Mouse (Mus musculus) kidney, postnatal 25 days (tissue): ENCODE results near the gene Ddx3x.
A peak's percentile ranks its signal among the peaks of the same experiment; 100 is the strongest.
"Not testable (repeated sequence)": the region's sequence is repeated elsewhere in the genome, so short reads cannot be mapped to it uniquely, and the experiment has no call there.

Source experiments
- DNase-seq, 2 experiments: peaks; one replicate each; pipeline ENCODE4 v3.0.0; 2021; ENCODE audit warnings: mixed read lengths in 2 of 2

Ddx3x gene

GRCm38 (mm10) chrX:13280409-13281328 lies at the start of gene Ddx3x:
Gene Ddx3x (plus strand): TSS chrX:13280970.
- peak; percentile 87 to 98 for DNase-seq

GRCm38 (mm10) chrX:13231243-13231642 lies 49.5 kb upstream of the Ddx3x start:
- no peak for DNase-seq

GRCm38 (mm10) chrX:13232834-13233233 lies 47.9 kb upstream of the Ddx3x start:
- not testable (repeated sequence) for DNase-seq

GRCm38 (mm10) chrX:13233631-13234030 lies 47.1 kb upstream of the Ddx3x start:
- no peak for DNase-seq

- no peak for DNase-seq
Observed at GRCm38 (mm10) chrX:13234709-13235108, 46.1 kb upstream of the Ddx3x start.

GRCm38 (mm10) chrX:13236100-13236568 lies 44.6 kb upstream of the Ddx3x start:
- DNase-seq = peak; percentile 25 to 72

- no peak for DNase-seq
Observed at GRCm38 (mm10) chrX:13239455-13239854, 41.3 kb upstream of the Ddx3x start.

- DNase-seq = no peak
Observed at GRCm38 (mm10) chrX:13240646-13241425, 39.9 kb upstream of the Ddx3x start.

- peak; percentile 48 to 74 for DNase-seq
Observed at GRCm38 (mm10) chrX:13241426-13242319, 39.1 kb upstream of the Ddx3x start.

GRCm38 (mm10) chrX:13242320-13243096 lies 38.3 kb upstream of the Ddx3x start:
- DNase-seq = peak; percentile 86 to 92

GRCm38 (mm10) chrX:13243133-13244123 lies 37.3 kb upstream of the Ddx3x start:
- DNase-seq = peak in 1 of 2 experiments; percentile 45

GRCm38 (mm10) chrX:13244588-13244987 lies 36.2 kb upstream of the Ddx3x start:
- DNase-seq = peak; percentile 23 to 60

- peak; percentile 60 to 76 for DNase-seq
Observed at GRCm38 (mm10) chrX:13245027-13245426, 35.7 kb upstream of the Ddx3x start.

GRCm38 (mm10) chrX:13251683-13252082 lies 29.1 kb upstream of the Ddx3x start:
- no peak for DNase-seq

- DNase-seq = no peak
Observed at GRCm38 (mm10) chrX:13254273-13254672, 26.5 kb upstream of the Ddx3x start.

GRCm38 (mm10) chrX:13263356-13263755 lies 17.4 kb upstream of the Ddx3x start:
- DNase-seq = no peak

- peak; percentile 39 to 59 for DNase-seq
Observed at GRCm38 (mm10) chrX:13275519-13276137, 5.1 kb upstream of the Ddx3x start.

GRCm38 (mm10) chrX:13278996-13279395 lies 1.8 kb upstream of the Ddx3x start:
- DNase-seq = no peak

GRCm38 (mm10) chrX:13280037-13280408 lies 747 bp upstream of the Ddx3x start:
- DNase-seq = peak; percentile 30 to 76
